Mouse (Mus musculus) cortical plate, adult 2 months (tissue): ENCODE measurements around the gene Nmnat2.

Source experiments
- CTCF ChIP-seq: fragments of 200-500 bp; IDR thresholded peaks from 2 replicates; pipeline ENCODE4 v1.5.1; 2011; ENCODE audit warnings: mild to moderate bottlenecking, control low read depth, low read length; ENCODE audit not compliant: insufficient read depth; ENCODE audit errors: extremely low read depth
- POLR2A ChIP-seq: fragments of 200-500 bp; IDR thresholded peaks from 2 replicates; pipeline ENCODE4 v1.6.1; 2011; ENCODE audit warnings: mild to moderate bottlenecking, low read length, control low read depth; ENCODE audit not compliant: insufficient read depth; ENCODE audit errors: extremely low read depth

DNA sequence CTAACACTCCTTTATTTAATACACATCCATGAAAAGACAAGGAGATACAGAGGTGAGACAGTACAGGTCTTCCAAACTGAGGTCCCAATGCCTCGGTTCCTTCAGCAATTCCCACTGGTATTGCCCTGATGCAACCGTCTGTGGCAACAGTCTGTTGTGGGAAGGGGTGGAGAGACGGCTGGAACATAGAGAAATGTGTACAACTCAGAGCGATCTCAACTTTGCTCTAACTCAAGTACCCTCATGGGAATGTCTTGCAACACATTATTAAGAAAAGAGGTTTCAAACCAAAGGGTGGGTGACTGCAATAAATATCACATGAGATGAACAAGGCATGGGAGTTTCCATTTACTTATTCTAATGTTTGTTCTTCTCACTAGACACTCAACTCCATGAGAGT, 168.0 kb downstream of the Nmnat2 start:
- no peak for TF ChIP-seq POLR2A
- no peak for TF ChIP-seq CTCF
